Mouse (Mus musculus) thymus, adult 2 months (tissue): ENCODE results near the gene Arhgap27. TPM values are rescaled to one million over a fixed set of nuclear protein-coding genes. Genes with fewer than 3 reads are reported as not detected.
"Not testable (repeated sequence)": the region's sequence is repeated elsewhere in the genome, so short reads cannot be mapped to it uniquely, and the experiment has no call there.

Experiments
- DNase-seq: peaks from one replicate; pipeline ENCODE4 v3.0.0; 2021
- H3K27ac ChIP-seq: fragments of 200-500 bp; 2 replicates; pipeline ENCODE4 v1.5.1; 2012; ENCODE audit warnings: low read length, control low read depth; ENCODE audit not compliant: control insufficient read depth, insufficient read depth
- H3K27me3 ChIP-seq: fragments of 200-500 bp; 2 replicates; pipeline ENCODE4 v1.6.1; 2012; ENCODE audit warnings: mild to moderate bottlenecking, low read length, moderate library complexity, mixed read lengths; ENCODE audit not compliant: control insufficient read depth, insufficient read depth
- H3K36me3 ChIP-seq: fragments of 200-500 bp; 2 replicates; pipeline ENCODE4 v1.6.1; 2012; ENCODE audit warnings: mild to moderate bottlenecking, low read length, moderate library complexity; ENCODE audit not compliant: control insufficient read depth, insufficient read depth
- H3K4me1 ChIP-seq: fragments of 200-500 bp; replicated peaks from 2 replicates; pipeline ENCODE4 v1.6.1; 2012; ENCODE audit warnings: low read length; ENCODE audit not compliant: control insufficient read depth, insufficient read depth
- H3K4me3 ChIP-seq: fragments of 200-500 bp; 2 replicates; pipeline ENCODE4 v1.5.1; 2012; ENCODE audit warnings: mild to moderate bottlenecking, low read length, control low read depth, moderate library complexity; ENCODE audit not compliant: control insufficient read depth, insufficient read depth
- CTCF ChIP-seq: fragments of 200-500 bp; IDR thresholded peaks from 2 replicates; pipeline ENCODE4 v1.5.1; 2012; ENCODE audit warnings: mild to moderate bottlenecking, control low read depth, low read length, moderate library complexity, borderline replicate concordance; ENCODE audit not compliant: control insufficient read depth, poor library complexity, insufficient read depth; ENCODE audit errors: extremely low read depth
- POLR2A ChIP-seq: fragments of 200-500 bp; IDR thresholded peaks from 2 replicates; pipeline ENCODE4 v1.6.1; 2012; ENCODE audit warnings: mild to moderate bottlenecking, low read length, control low read depth, moderate library complexity; ENCODE audit not compliant: control insufficient read depth, poor library complexity, insufficient read depth; ENCODE audit errors: extremely low read depth
- WGBS: fragments of 180-500 bp; shearing (Covaris S2); methylation state at CpG from one replicate; pipeline ENCODE4 v1.1.7; 2018; 5-methylcytosine and 5-hydroxymethylcytosine counted together
- polyA plus RNA-seq: library from polyadenylated mRNA; depleted of rRNA; stranded (reverse); fragments of >200 nt; gene quantifications from 2 replicates; pipeline ENCODE4 v1.2.3, GENCODE M21; 2012

Gene Arhgap27
- polyA plus RNA-seq, 1 experiment, result 124 TPM

DNA sequence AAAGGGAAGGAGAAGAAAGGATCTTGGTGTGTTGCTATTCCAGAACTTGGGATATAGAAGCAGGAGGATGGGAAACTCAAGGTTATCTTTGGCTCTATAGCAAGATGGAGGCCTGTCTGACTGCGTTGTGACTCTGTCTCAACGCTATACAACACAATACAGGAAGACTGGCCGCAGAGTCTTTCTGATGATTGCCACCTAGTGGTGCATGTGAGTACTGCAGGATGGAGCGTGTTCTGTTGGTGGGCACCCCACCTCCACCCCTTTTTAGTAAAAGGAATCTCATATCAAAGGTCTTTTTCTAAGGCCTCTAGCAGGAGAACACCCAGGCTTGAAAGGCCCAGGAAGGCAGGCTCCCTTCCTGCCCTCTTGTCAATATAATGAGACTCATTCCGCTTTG is 36.5 kb downstream of the Arhgap27 start:
- TF ChIP-seq CTCF (peak; percentile 40; the same call in 1 of the 2 replicates), POLR2A (no peak)
- DNase-seq, result peak; percentile 86
- no peaks in the 10 kb centered on the region for H3K27me3 ChIP-seq
- 16% methylated on average over 5 of the region's 5 CpGs for WGBS
- no peaks in the 10 kb centered on the region for H3K36me3 ChIP-seq
- H3K4me3 ChIP-seq, result no peak overlapping the region
- H3K4me1 ChIP-seq, result no peaks in the 10 kb centered on the region
- no peak overlapping the region for H3K27ac ChIP-seq

DNA sequence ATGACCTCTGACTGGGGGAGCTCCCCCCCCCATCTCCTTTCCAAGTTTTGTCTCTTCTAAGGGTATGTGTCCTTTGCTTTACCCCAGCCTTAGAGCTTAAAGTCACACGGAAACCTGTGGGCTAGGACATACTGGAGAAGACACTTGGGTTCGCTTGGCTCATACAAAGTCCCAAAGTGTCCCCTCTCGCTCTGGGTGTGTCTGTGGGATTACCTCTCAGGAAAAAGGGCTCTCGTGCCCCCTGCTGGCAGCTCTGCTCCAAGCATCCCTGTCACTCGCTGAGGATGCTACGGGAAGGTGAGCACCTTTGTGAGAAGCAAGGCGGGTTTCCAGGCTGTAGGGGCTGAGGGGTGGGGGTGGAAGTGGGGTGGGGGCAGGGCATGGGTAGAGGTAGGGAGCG is 38.3 kb downstream of the Arhgap27 start:
- Histone ChIP-seq H3K4me1 (no peaks in the 10 kb centered on the region), H3K4me3 (no peak overlapping the region), H3K36me3 (no peaks in the 10 kb centered on the region), H3K27me3 (no peaks in the 10 kb centered on the region), H3K27ac (no peak overlapping the region)
- 17% methylated on average over 8 of the region's 8 CpGs for WGBS
- peak; percentile 65 for DNase-seq
- TF ChIP-seq POLR2A (no peak), CTCF (peak; percentile 83; the same call in 1 of the 2 replicates)

DNA sequence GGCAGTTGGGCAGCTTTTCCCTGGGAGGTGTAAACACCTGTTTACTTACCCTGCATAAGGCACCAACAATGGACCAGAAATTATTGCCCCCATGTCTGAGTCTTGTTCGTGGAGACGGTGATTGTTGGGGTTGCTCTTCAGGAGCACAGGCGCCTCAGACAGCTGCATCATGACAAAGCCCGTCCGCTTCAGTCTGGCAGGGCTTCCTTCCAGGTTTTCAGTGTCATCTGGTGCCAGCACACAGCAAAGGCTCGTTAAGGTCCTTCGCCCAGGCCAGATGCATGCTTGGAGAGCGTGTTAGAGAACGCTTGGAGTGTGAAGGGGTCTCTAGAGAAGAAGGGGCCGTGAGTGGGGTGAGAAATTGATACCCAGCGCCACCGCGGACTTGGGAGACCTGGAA is 38.8 kb downstream of the Arhgap27 start:
- H3K27me3 ChIP-seq, result no peaks in the 10 kb centered on the region
- H3K4me1 ChIP-seq, result no peaks in the 10 kb centered on the region
- no peak overlapping the region for H3K4me3 ChIP-seq
- TF ChIP-seq POLR2A (no peak), CTCF (no peak)
- no peak for DNase-seq
- no peaks in the 10 kb centered on the region for H3K36me3 ChIP-seq
- H3K27ac ChIP-seq, result no peak overlapping the region
- 72% methylated on average over 13 of the region's 13 CpGs for WGBS

DNA sequence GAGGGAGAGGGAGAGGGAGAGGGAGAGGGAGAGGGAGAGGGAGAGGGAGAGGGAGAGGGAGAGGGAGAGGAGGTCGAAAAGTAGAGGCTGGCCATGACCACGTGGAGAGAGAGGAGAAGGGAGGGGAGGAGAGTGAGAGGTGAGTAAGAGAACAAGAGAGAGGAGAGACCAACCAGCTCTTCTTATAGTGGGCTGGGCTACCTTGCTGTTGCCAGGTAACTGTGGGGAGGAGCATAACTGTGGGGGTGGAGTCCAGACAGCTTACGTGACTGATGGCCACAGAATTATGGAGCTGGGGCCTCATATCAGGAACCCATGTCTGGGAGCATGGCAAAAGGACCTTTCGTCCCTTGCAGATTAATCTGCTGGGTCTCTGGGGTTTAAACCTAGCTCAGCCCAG is 40.7 kb downstream of the Arhgap27 start:
- H3K27ac ChIP-seq, H3K4me1 ChIP-seq, H3K36me3 ChIP-seq, H3K27me3 ChIP-seq, DNase-seq, H3K4me3 ChIP-seq: not testable (repeated sequence)
- 64% methylated on average over 4 of the region's 4 CpGs for WGBS

DNA sequence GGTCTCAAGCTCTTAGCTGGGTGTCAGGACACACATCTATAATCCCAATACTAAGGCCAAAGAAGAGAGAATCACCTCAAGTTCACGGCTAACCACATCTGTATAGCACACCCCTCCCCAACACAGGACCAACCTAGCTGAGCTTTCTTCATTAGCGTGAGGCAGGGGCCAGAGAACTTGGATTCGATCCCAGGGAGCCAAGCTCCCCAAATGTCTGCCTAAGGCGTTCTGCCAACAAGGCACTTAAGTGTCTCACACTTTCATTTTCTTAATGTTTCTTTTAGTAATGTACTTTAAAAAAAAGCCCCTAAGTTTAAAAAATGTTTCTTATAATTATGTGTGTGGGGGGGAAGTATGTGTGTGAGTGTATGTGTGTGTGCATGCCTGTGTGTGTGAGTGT is 42.8 kb downstream of the Arhgap27 start:
- Histone ChIP-seq H3K4me3 (no peak overlapping the region), H3K4me1 (no peaks in the 10 kb centered on the region), H3K27ac (no peak overlapping the region), H3K36me3 (no peaks in the 10 kb centered on the region), H3K27me3 (no peaks in the 10 kb centered on the region)
- no peak for DNase-seq
- 79% methylated on average over 4 of the region's 4 CpGs for WGBS
- no peak for TF ChIP-seq POLR2A
- no peak for TF ChIP-seq CTCF

DNA sequence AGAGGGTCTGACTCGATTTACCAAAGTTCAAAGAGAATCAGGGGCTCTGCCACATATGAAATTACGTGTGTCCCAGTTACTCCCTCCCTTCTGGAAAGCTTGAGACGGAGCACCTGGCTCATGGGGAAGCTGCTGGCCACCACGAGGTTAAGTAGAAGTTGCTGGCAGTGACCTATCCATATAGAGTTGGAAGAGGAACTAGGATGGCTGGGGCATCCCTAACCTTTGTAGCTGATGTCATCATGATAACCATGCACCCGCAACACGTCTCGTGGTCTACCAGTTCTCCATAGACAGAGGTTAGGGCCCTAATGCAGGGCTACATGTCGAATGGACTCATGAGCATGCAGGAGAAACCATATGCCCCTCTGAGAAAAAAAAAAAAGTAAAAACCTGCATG is 43.3 kb downstream of the Arhgap27 start:
- Histone ChIP-seq H3K4me1 (no peaks in the 10 kb centered on the region), H3K4me3 (no peak overlapping the region), H3K27me3 (no peaks in the 10 kb centered on the region), H3K36me3 (no peaks in the 10 kb centered on the region), H3K27ac (no peak overlapping the region)
- 69% methylated on average over 8 of the region's 8 CpGs for WGBS
- no peak for DNase-seq
- TF ChIP-seq POLR2A (no peak), CTCF (no peak)

DNA sequence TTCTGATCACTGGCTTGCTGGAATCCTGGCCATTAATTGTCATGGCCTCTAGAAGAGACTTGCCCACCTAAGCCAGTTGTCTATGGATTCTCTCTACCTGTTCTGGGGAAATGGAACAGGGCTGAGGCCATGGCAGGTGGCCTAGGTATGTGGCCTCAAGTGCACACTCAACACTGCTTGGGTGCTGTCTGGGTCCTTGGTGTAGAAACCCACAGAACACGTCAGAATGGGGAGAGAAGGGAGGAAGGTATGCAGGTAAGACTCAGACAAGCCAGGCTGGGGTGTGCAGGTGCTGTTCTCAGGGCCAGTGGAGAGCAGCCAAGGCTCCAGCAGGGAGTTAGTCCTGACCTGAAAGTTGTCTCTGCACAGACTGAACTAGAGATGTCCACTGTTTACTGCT is 45.5 kb downstream of the Arhgap27 start:
- 78% methylated on average over 1 of the region's 1 CpGs for WGBS
- TF ChIP-seq POLR2A, result no peak
- no peak for TF ChIP-seq CTCF
- DNase-seq, result no peak
- Histone ChIP-seq H3K27ac (no peak overlapping the region), H3K36me3 (no peaks in the 10 kb centered on the region), H3K27me3 (no peaks in the 10 kb centered on the region), H3K4me3 (no peak overlapping the region), H3K4me1 (no peaks in the 10 kb centered on the region)
